Mouse (Mus musculus) layer of hippocampus, adult 2 months (tissue): ENCODE results near the gene Phactr2. TPM values are rescaled to one million over a fixed set of nuclear protein-coding genes. Genes with fewer than 3 reads are reported as not detected.
"Not testable (repeated sequence)": the region's sequence is repeated elsewhere in the genome, so short reads cannot be mapped to it uniquely, and the experiment has no call there.

Source experiments
- DNase-seq, 2 experiments: peaks; one replicate each; pipeline ENCODE4 v3.0.0; 2022; ENCODE audit warnings: low spot score in 2 of 2
- H3K27ac ChIP-seq: fragments of 200-600 bp; 2 replicates; pipeline ENCODE4 v1.8.1; 2022
- H3K4me3 ChIP-seq: fragments of 200-600 bp; 2 replicates; pipeline ENCODE4 v1.8.1; 2022; ENCODE audit warnings: mild to moderate bottlenecking
- CTCF ChIP-seq: fragments of 200-600 bp; conservative IDR thresholded peaks from 2 replicates; pipeline ENCODE4 v1.8.1; 2022; ENCODE audit warnings: antibody characterized with exemption, mild to moderate bottlenecking, moderate library complexity
- total RNA-seq, 2 experiments: library from RNA; stranded (reverse); gene quantifications; 2 replicates each; pipeline ENCODE4 v1.2.3; 2021

Phactr2 gene
- total RNA-seq, 2 experiments from 2014 or later, result 20.7 to 25.4 TPM

DNA sequence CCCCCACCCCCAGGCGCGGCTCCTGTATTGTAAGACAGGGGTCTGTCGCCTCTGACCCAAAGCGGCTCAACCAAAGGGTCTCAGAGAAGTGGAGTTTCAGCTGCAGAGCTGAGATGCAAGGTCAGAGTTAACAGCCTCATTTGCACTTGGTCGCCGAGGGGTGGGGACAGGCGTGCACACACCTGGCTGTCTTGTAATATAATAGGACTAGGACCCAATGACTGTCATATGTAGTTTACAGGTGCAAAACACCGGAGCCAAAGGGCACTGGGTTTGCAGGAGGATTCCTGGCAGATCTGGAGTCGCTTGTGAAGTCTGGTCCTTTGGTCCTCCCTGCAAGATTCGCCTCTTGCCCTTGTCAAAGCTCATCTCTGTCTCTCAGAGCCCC is 350 bp upstream of the Phactr2 start:
- no peak for TF ChIP-seq CTCF
- Histone ChIP-seq H3K4me3 (peak overlapping the region; percentile 65), H3K27ac (no peak overlapping the region)
- no peak for DNase-seq

DNA sequence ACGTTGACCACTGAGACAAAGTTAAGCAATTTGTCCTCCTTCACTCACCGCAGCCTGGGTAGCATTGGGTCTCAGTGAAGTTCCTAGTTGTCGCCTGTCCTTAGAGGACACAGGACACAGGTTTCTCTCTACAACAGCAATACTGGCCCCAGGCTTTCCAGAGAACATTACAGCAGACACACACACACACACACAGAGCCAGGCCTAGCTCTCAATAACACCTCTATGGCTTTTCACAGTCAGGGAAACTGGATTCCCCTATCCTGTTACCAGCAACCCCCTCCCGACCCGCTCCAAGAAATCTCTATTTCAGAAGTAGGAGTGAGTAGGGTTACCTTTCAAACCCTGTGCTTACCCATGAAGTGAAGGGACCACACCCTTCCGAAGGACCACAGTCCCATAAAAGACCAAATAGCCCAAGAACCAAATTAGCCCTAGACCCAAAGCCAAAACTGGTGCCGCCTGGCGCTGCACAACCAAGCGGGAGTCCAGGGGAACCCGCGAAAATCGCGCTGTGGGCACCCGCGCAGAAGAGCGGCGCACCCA is 852 bp downstream of the Phactr2 start:
- Histone ChIP-seq H3K27ac (no peak overlapping the region), H3K4me3 (peak overlapping the region; percentile 65)
- no peak for DNase-seq
- no peak for TF ChIP-seq CTCF

DNA sequence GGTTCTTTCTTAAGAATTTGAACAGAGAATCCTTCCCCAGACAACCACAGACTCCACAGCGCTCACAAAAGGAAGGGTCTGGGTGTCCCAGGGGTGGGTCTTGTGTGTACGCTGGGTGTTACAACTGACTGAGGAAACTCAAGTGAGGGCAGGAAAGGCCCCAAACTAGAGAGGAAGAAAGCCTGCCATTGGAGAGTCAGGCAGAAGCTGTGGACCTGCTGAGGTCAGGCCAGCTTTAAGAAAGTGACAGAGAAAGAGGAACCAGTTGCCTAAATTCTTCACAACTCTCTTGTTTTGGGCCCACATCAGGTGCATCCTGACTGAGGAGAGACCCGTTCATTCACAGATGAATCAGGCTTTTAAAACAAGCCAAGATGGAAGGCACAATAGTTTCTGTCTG is 4.0 kb downstream of the Phactr2 start:
- no peak for TF ChIP-seq CTCF
- Histone ChIP-seq H3K27ac (no peak overlapping the region), H3K4me3 (no peak overlapping the region)
- DNase-seq, result no peak

DNA sequence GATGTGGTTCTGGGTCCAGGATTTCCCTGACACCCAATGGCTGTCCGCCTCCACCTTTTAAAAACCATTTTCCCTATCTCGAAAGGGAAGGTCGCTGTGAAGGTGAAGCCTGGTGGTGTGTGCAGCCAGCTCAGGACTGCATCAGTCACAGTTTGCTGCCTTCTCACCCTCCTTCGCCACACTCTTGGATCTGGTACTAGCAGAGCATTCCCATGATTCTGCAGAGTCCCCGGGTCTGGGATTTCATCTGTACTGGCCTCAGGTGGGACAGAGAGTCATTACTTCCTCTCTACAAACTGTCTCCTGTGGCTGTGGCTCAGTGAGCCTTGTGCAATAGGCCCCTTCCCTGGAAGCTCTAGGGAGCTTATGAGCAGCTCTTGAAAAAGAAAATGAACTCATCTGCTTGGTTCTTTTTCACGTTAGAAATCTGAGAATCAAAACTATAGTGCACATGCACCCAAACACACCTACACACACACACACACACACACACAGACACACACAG is 6.1 kb downstream of the Phactr2 start:
- DNase-seq, H3K4me3 ChIP-seq, H3K27ac ChIP-seq: not testable (repeated sequence)

DNA sequence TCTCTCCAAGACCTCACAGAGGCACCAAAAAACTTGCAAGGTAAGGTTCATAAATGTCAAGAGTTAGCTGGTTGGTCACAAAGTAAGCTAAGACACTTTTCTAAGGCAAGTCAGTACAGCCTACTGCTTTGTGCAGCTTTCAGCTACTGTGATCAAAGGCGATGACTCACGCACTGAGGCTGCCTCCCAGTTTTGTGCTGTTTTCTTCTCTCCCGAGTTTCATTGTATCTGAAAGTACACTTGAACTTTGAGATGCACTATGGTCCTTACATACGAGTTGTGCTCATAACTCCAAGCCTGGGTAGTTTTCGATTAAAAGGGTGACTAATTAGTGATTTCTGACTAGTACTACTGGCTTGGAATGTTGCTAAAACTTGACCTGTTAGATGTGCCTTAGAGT is 7.3 kb downstream of the Phactr2 start:
- Histone ChIP-seq H3K4me3 (no peak overlapping the region), H3K27ac (no peak overlapping the region)
- DNase-seq, result no peak
- no peak for TF ChIP-seq CTCF

DNA sequence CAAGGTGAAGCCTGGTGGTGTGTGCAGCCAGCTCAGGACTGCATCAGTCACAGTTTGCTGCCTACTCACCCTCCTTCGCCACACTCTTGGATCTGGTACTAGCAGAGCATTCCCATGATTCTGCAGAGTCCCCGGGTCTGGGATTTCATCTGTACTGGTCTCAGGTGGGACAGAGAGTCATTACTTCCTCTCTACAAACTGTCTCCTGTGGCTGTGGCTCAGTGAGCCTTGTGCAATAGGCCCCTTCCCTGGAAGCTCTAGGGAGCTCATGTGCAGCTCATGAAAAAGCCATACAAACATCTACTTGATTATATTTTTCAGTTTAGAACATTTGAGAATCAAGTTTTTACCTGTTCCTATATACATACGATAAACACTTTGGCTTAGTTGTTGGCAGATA is 9.9 kb downstream of the Phactr2 start:
- DNase-seq, H3K27ac ChIP-seq, H3K4me3 ChIP-seq: not testable (repeated sequence)

DNA sequence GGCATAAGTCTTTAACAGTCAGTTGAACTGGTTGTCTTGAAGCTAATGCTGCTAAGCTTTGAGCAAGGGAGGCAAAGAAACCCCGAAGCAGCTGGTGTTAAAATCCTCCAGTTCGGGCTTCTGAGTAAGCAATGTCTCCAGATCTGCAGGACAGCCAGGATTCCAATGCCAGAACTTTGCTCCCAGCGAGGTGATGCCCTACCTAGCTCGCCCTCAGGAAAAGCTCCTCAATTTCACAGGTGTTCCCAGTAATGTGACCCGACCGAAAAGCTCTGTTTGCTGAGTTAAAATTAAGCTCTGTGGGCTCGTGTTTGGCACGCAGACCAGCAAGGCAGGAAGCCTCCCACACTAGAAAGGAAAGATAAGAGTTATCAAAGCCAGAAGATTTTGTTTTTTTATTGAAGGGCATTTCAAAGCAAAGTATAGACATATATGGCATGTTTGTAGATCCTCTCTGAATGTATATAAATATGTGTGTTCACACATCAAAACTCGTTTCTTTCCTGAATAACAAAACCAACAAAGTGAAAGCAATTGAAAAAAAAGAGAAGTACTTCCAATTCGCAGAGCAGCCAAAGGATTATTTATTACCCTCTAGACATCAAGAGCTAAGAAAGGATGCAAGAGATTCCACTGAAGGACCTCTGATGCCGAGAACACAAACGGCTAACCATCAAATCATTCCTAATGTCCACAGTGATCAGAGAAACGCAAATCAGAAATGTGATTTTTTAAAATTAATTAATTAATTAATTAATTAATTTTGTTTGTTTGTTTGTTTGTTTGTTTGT is 20.8 kb downstream of the Phactr2 start:
- no peak for TF ChIP-seq CTCF
- Histone ChIP-seq H3K27ac (no peak overlapping the region), H3K4me3 (no peak overlapping the region)
- no peak for DNase-seq

DNA sequence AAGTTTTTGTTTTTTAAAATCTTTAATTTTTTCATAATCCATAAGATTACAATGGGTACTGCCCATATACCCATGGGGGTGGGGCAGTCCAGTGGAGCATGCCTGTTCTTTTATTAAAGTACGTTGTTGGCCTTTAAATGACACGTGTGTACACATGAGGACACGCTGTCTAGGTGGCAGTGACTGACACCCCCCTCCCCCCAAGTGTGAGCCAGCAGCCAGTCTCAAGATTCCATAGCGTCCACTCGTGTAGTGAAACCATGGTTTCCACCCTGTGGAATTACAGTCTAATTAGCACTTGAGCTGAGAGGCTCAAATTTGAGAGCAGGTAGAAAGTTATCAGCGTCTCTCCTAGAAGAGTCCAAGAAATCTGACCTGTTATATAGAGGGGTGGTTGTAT is 22.6 kb downstream of the Phactr2 start:
- Histone ChIP-seq H3K27ac (no peak overlapping the region), H3K4me3 (no peak overlapping the region)
- DNase-seq, result no peak
- TF ChIP-seq CTCF, result no peak

DNA sequence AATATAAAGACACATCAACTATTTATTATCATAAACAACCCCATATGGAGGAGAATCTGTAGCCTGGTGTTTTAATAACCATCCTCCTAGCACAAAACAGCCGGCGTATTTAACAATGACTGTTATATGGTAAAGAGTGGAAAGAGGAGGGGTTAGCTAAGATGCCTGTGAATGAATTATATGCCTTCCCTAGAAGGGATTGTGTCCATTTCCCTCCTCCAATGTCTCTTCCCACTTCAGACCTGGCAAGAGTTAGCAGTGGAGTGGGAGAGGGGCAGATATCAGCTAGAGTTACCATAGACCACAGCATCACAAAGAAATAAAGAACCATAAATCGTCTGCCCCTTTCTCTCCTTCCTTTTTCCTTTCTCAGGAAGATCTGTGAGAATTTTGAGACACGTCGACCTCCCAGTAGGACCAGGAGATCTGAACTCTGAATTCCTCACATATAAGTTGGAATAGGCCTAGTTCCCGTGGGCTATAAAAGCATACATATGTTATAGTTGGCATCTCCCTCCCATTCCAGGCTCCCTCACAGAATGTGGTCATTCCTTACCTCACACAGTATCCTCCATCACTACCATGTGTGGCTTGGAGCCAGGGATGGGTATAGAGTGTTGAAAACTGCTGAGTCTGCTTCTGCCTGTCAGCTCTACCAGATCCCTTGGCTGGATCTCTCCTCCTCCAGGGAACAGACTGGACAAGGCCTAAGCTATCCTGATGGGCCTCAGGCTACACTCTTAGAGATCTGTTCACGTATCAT is 25.7 kb downstream of the Phactr2 start:
- no peak for TF ChIP-seq CTCF
- no peak for DNase-seq
- H3K4me3 ChIP-seq, result no peak overlapping the region
- H3K27ac ChIP-seq, result no peak overlapping the region

DNA sequence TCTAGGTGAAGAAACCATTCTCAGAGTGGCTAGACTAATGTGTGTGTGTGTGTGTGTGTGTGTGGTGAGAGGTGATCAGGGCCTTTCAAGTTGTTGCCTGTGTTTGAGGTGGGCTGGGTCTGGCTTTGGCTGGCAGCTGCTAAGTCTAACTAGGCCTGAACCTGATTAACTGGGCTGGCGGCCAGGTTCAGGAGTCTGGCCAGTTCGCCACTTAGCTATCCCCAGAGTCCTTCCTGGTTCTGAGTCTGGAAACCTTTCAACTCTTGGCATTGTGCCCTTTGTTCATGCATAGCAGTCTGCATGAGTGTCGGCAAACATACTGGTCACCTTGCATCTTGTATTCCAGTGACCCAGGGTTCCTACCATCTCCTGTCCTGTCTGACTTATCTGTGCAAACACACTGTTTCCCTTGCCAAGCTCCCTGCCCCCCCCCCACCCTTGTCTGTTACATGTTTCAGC is 27.4 kb downstream of the Phactr2 start:
- no peak for DNase-seq
- Histone ChIP-seq H3K27ac (no peak overlapping the region), H3K4me3 (no peak overlapping the region)
- TF ChIP-seq CTCF, result no peak

DNA sequence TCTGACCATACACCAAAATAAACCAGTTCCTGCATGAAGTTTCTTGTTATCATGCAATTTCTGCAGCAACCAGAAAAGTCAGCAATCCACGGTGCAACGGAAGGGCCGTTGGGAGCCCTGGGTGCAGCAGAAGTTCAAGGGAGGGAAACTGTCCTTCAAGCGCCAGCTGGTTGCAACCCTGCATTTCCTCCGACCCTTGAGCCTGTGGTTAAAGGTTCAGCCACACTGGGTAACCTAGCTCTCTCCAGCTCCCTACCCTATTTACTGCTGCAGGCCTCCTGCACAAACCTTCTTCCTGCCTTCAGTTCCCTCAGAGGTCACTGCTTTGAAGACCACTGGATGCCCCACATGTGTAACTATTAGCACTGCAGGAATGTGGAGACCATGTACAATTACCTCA is 30.0 kb downstream of the Phactr2 start:
- H3K4me3 ChIP-seq, result no peak overlapping the region

DNA sequence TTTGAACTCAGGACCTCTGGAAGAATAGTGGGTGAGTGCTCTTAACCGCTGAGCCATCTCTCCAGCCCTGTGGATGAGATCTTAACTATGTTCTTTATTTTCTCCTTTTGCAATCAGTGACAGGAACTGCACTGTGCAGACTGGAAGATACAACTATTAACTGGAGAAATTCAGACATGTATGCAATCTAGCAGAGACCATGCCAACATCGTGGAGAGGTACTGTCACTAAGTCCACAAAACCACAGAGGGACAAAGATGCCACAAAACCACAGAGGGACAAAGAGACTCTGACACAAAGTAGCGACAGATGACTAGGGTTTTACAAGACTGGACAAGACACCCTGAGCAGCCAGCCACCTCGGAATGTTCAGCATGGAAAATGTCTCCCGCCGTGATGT is 30.6 kb downstream of the Phactr2 start:
- H3K4me3 ChIP-seq, result no peak overlapping the region
- no peak for DNase-seq
- H3K27ac ChIP-seq, result no peak overlapping the region
- TF ChIP-seq CTCF, result no peak

More for the DNA sequence above, 30.0 kb downstream of the Phactr2 start:
- H3K27ac ChIP-seq, result no peak overlapping the region
- DNase-seq, result no peak
- TF ChIP-seq CTCF, result no peak

DNA sequence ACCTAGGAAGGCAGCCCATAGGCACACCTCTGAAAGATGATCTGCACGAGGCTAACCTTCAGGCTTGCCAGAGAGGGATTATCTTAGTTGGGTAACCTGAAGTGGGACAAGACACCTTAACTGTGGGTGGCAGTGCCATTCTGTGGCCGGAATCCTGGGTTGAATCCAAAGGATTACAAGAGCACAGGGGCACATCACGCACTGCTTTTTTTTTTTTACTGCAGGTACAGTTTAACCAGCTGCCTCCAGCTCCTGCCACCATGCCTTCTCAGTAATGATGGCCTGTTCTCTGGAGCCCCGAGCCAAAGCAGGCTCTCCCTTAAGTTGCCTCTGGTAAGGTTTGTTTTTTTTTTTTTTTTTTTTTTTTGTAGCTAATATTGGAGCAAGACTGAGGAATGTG is 33.9 kb downstream of the Phactr2 start:
- no peak overlapping the region for H3K27ac ChIP-seq
- DNase-seq, result no peak
- H3K4me3 ChIP-seq, result no peak overlapping the region
- no peak for TF ChIP-seq CTCF
